Mouse (Mus musculus): ENCODE measurements around the gene Naaladl1.
"Not testable (repeated sequence)": the region's sequence is repeated elsewhere in the genome, so short reads cannot be mapped to it uniquely, and the experiment has no call there.

Naaladl1 gene

GRCm38 (mm10) chr19:6130414-6131128 is 25.0 kb downstream of the Naaladl1 start:
- not testable (repeated sequence) for DNase-seq (ENCODE audit: low spot score)

GRCm38 (mm10) chr19:6132171-6132827 is 26.7 kb downstream of the Naaladl1 start:
- DNase-seq (ENCODE audit: low spot score), result no peak

GRCm38 (mm10) chr19:6133197-6133596 is 27.6 kb downstream of the Naaladl1 start:
- not testable (repeated sequence) for DNase-seq (ENCODE audit: low spot score)

GRCm38 (mm10) chr19:6136397-6136796 is 30.8 kb downstream of the Naaladl1 start:
- no peak for DNase-seq (ENCODE audit: low spot score)

- DNase-seq (ENCODE audit: low spot score), result no peak
Measured at GRCm38 (mm10) chr19:6139701-6140100, 34.1 kb downstream of the Naaladl1 start.

- no peak for DNase-seq (ENCODE audit: low spot score)
Measured at GRCm38 (mm10) chr19:6140374-6140677, 34.7 kb downstream of the Naaladl1 start.

- DNase-seq (ENCODE audit: low spot score), result peak; percentile 81
Measured at GRCm38 (mm10) chr19:6140678-6141393, 35.3 kb downstream of the Naaladl1 start, which contains the start of gene Batf2. TSS of gene Batf2 (plus strand) at chr19:6140983.

- peak; percentile 67 for DNase-seq (ENCODE audit: low spot score)
Measured at GRCm38 (mm10) chr19:6141394-6141749, 35.8 kb downstream of the Naaladl1 start, which contains the start of gene Arl2. TSS of gene Arl2 (minus strand) at chr19:6141548.

GRCm38 (mm10) chr19:6144842-6145241 is 39.3 kb downstream of the Naaladl1 start:
- DNase-seq (ENCODE audit: low spot score), result no peak

- DNase-seq (ENCODE audit: low spot score), result no peak
Measured at GRCm38 (mm10) chr19:6155174-6155573, 49.6 kb downstream of the Naaladl1 start.

GRCm38 (mm10) chr19:6156372-6156771 is 50.8 kb downstream of the Naaladl1 start:
- no peak for DNase-seq (ENCODE audit: low spot score)

- no peak for DNase-seq (ENCODE audit: low spot score)
Measured at GRCm38 (mm10) chr19:6157220-6157619, 51.6 kb downstream of the Naaladl1 start.

GRCm38 (mm10) chr19:6163872-6164547 is 58.4 kb downstream of the Naaladl1 start:
- DNase-seq (ENCODE audit: low spot score), result no peak

Measured in ovary, postnatal 14 days (tissue).